Mouse (Mus musculus): ENCODE results near the gene Cln3. TPM values are rescaled to one million over a fixed set of nuclear protein-coding genes. Genes with fewer than 3 reads are reported as not detected.

Cln3 gene
- 11.9 and 12.6 TPM in 2 replicates for polyA plus RNA-seq (2015; fragmentation: Nextera tagmentation; extraction: Ambion mirVana)

DNA sequence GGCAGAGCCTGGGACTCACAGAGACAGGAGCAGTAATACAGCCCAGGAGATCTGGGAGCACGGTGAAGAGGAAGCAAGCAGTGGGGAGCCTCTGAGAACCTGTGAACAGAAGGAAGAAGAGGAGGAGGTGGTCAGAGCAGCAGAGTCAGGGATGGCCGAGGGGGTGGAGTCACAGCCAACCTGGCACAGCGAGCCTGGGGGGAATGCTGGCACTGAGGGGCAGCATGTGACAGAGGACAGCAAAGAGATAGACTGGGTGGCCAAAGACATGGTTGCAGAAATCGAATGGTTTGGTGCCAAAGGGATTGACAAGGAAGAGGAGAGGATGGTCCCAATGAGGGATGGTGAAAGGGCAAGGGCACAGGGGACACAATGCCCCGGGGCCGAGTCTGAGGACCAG is at the start of gene Cln3:
Gene Cln3, minus strand, starts transcription at position 101 of the 400 bp plus-strand sequence.
- Histone ChIP-seq H3K4me2 (peak within 1 kb of the TSS; percentile 89), H3K27ac (replicated peaks) (peak within 1 kb of the TSS; percentile 68), H3K4me1 (replicated peaks) (peaks cover 28% of the 10 kb centered on the region), H3K9ac (peak within 1 kb of the TSS; percentile 9; the same call in 1 of the 2 replicates), H3K4me3 (replicated peaks) (peak within 1 kb of the TSS; percentile 61), H3K9me3 (replicated peaks) (no peaks in the 10 kb centered on the region), H3K27me3 (peaks cover 15% of the 10 kb centered on the region; the same call in 1 of the 2 replicates), H3K36me3 (replicated peaks) (no peaks in the 10 kb centered on the region)
- 48% methylated on average over 6 of the region's 6 CpGs for WGBS (ENCODE audit: insufficient replicate concordance)
- ATAC-seq (ENCODE audit: insufficient read depth), result no peak

DNA sequence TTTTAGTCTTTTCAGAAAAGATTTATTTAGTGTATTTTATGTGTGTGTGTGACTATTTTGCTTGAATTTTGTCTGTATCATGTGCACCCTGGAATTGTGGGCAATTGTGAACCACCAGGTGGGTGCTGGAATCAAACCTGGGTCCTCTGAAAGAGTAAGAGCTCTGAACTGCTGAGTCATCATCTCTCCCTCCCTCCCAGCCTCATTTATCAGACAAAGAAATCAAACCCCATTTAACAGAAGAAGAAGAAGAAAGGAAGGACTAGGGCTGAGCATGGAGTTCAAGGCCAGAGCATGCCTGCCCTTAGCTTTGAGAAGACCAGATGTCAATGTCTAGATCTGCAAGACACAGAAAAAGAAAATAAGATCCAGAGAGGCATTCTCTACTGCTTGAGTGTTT is 49.8 kb upstream of the Cln3 start:
- Histone ChIP-seq H3K4me2 (no peak overlapping the region), H3K36me3 (replicated peaks) (no peaks in the 10 kb centered on the region), H3K27ac (replicated peaks) (no peak overlapping the region), H3K9me3 (replicated peaks) (no peaks in the 10 kb centered on the region), H3K4me3 (replicated peaks) (no peak overlapping the region), H3K9ac (no peak overlapping the region), H3K27me3 (no peaks in the 10 kb centered on the region), H3K4me1 (replicated peaks) (no peaks in the 10 kb centered on the region)
- no peak for ATAC-seq (ENCODE audit: insufficient read depth)

DNA sequence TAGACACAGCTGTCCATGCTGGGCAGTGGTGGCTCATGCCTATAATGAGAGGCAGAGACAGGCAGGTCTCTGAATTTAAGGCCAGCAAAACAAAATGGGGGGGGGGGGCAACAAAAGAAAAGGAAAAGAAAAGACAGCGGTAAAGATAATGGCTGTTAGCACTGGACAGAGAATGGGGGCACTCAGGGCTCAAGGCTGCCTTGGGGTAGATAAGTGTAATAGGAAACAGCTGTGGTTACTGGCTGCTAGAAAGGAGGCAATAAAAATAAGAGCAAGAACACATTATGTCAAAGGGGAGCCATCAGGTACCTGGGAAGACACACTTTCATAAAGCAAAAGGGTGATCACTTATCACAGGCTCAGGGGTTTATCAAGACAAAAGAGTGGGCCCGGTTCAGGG is 46.9 kb upstream of the Cln3 start:
- Histone ChIP-seq H3K9ac (no peak overlapping the region), H3K4me1 (replicated peaks) (no peaks in the 10 kb centered on the region), H3K4me3 (replicated peaks) (no peak overlapping the region), H3K27ac (replicated peaks) (no peak overlapping the region), H3K27me3 (no peaks in the 10 kb centered on the region), H3K9me3 (replicated peaks) (no peaks in the 10 kb centered on the region), H3K4me2 (no peak overlapping the region), H3K36me3 (replicated peaks) (no peaks in the 10 kb centered on the region)
- WGBS (ENCODE audit: insufficient replicate concordance), result 21% methylated on average over 2 of the region's 2 CpGs
- no peak for ATAC-seq (ENCODE audit: insufficient read depth)

DNA sequence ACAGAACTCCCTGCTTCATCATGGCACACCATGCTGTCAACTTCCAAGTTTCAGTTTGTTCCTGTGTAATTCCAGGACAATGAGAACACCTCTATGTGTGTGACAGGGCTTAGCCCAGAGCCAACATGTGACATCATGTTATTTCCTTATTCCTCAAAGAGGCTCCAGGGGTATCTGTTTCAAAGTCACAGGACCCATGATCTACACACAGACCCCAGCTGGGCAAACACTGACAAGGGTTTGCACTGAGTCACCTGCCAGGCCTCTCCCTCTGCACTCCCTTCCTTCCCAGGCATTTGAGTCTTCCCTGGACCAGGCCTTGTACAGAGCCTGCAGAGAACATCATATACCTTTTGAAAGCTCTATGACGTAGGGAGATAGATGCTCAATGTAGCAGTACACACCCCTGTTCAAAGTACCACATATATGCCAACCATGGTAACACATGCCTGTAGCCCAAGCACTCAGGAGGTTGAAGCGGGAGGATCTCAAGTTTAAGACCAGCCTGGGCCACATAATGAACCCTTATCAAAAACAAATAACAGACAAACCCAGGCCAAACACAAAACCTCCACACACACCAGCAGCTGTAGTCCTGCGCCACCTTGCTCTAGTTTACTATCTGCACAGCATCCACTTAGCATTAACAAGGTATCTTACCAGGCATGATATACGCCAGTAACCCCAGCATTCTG is 45.4 kb upstream of the Cln3 start, which contains the start of gene Nupr1:
Gene Nupr1, minus strand, starts transcription at position 38 of the 695 bp plus-strand sequence.
- ATAC-seq (ENCODE audit: insufficient read depth), result no peak
- H3K4me1 ChIP-seq (replicated peaks), result peaks cover 2% of the 10 kb centered on the region
- H3K4me2 ChIP-seq, result no peak within 1 kb of the TSS
- no peak within 1 kb of the TSS for H3K4me3 ChIP-seq (replicated peaks)
- H3K27me3 ChIP-seq, result no peaks in the 10 kb centered on the region
- H3K27ac ChIP-seq (replicated peaks), result no peak within 1 kb of the TSS
- H3K9ac ChIP-seq, result no peak within 1 kb of the TSS
- H3K9me3 ChIP-seq (replicated peaks), result no peaks in the 10 kb centered on the region
- WGBS (ENCODE audit: insufficient replicate concordance), result 63% methylated on average over 4 of the region's 4 CpGs
- no peaks in the 10 kb centered on the region for H3K36me3 ChIP-seq (replicated peaks)

DNA sequence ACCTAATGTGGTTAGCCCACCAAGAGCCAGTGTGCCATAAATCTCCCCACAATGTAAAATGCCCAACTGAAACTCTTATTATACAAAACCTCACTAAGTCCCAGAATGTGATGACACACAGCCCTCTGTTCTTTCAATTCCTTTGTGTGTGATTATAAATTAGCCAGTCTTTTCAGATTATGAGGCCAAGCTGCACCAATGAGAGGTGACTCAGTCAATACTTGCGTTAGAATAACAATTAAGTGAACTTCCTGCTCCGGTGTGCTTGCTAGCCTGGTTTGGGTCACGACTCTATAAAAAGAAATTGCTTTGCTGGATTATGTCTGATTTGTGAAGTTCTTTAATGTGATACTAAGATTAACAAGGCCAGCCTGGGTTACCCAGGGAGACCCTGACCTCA is 44.3 kb upstream of the Cln3 start:
- no peaks in the 10 kb centered on the region for H3K36me3 ChIP-seq (replicated peaks)
- no peak for ATAC-seq (ENCODE audit: insufficient read depth)
- no peak overlapping the region for H3K4me2 ChIP-seq
- H3K4me1 ChIP-seq (replicated peaks), result peaks cover 12% of the 10 kb centered on the region
- 44% methylated on average over 3 of the region's 3 CpGs for WGBS (ENCODE audit: insufficient replicate concordance)
- no peaks in the 10 kb centered on the region for H3K27me3 ChIP-seq
- no peak overlapping the region for H3K27ac ChIP-seq (replicated peaks)
- no peak overlapping the region for H3K4me3 ChIP-seq (replicated peaks)
- no peaks in the 10 kb centered on the region for H3K9me3 ChIP-seq (replicated peaks)
- no peak overlapping the region for H3K9ac ChIP-seq

DNA sequence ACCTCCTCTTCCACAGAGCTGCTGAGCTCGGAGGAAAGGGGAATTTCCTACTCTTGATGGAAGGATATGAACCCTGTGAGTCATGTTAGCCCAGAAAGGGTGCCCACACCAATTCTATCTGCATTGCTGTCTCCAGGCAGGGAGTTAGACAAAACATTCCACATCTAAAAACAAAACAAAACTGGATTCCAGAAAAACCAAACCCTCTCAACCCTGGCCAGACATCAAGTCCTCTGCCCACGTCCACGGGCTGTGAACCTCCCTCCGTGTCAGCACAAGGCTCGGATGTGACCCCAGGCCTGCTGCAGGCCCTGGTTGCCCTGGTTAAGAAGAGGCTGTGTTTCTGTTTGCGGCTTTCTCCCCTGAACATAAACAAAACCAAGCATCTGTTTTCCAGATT is 42.5 kb upstream of the Cln3 start:
- Histone ChIP-seq H3K4me3 (replicated peaks) (no peak overlapping the region), H3K27me3 (no peaks in the 10 kb centered on the region), H3K36me3 (replicated peaks) (no peaks in the 10 kb centered on the region), H3K4me2 (no peak overlapping the region), H3K27ac (replicated peaks) (no peak overlapping the region), H3K9me3 (replicated peaks) (no peaks in the 10 kb centered on the region), H3K9ac (no peak overlapping the region), H3K4me1 (replicated peaks) (peaks cover 29% of the 10 kb centered on the region)
- ATAC-seq (ENCODE audit: insufficient read depth), result no peak
- 59% methylated on average over 6 of the region's 6 CpGs for WGBS (ENCODE audit: insufficient replicate concordance)

DNA sequence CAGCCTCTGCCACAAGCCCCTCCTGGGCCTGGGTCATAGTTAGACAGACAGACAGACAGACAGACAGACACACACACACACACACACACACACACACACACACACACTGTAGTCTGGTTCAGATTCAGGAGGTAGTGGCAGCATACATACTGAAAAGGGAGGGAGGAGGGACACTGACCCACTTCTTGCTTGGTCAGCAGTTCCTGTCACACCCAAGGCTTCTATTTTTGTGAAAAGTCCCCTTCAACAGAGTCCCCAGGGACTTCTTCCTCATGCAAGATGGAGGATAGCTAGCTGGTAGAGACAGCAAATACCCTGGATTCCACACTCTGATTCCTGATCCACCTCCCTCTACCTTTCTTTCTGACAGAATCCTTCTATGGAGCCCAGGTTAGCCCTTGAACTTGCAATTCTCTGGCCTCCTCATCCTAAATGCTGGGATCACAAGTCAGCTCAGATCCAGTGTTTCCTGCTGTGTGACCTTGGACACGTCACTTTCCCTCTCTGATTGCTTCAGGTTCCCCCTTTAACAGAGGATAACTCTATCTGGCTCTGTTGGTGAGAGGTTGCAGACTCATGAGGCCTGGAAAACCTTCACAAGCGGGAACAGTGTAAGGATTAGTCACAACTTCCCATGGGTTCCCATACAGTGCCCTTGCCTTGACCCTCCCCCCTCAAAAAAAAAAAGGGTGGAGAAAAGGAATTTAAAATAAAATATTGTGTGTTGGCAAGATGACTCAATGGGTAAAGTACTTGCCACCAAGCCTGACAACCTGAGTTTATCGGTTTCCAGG is 40.4 kb upstream of the Cln3 start:
- H3K27me3 ChIP-seq, result no peaks in the 10 kb centered on the region
- no peak overlapping the region for H3K9ac ChIP-seq
- no peak overlapping the region for H3K27ac ChIP-seq (replicated peaks)
- H3K9me3 ChIP-seq (replicated peaks), result no peaks in the 10 kb centered on the region
- H3K36me3 ChIP-seq (replicated peaks), result no peaks in the 10 kb centered on the region
- WGBS (ENCODE audit: insufficient replicate concordance), result 66% methylated on average over 3 of the region's 3 CpGs
- H3K4me3 ChIP-seq (replicated peaks), result no peak overlapping the region
- ATAC-seq (ENCODE audit: insufficient read depth), result no peak
- peak overlapping the region; percentile 28; the same call in 1 of the 2 replicates for H3K4me2 ChIP-seq
- peaks cover 46% of the 10 kb centered on the region for H3K4me1 ChIP-seq (replicated peaks)

DNA sequence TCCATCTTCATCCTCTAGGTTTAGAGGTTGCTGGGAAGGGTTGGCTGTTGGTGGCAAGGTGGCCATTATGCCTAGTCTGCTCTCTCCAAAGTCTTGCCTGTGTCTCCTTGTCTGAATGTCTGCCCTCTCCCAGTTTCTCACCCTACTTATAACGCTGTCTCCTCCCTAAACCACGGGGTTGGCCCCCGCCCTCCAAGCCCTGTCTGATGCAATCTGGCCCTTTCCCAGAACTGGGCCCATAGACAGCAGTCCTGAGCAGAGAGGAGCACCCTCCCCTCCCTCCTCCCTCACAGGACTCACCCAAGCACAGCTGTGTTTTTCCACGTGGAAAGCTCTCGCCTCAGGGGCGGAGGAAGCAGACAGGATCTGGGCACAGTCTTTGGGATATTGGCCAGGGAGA is 39.8 kb upstream of the Cln3 start:
- H3K27ac ChIP-seq (replicated peaks), result no peak overlapping the region
- H3K4me1 ChIP-seq (replicated peaks), result peaks cover 50% of the 10 kb centered on the region
- H3K36me3 ChIP-seq (replicated peaks), result no peaks in the 10 kb centered on the region
- H3K9me3 ChIP-seq (replicated peaks), result no peaks in the 10 kb centered on the region
- H3K4me2 ChIP-seq, result peak overlapping the region; percentile 28; the same call in 1 of the 2 replicates
- WGBS (ENCODE audit: insufficient replicate concordance), result 7% methylated on average over 6 of the region's 6 CpGs
- H3K27me3 ChIP-seq, result no peaks in the 10 kb centered on the region
- H3K9ac ChIP-seq, result no peak overlapping the region
- H3K4me3 ChIP-seq (replicated peaks), result no peak overlapping the region; the same call in 1 of the 2 replicates
- ATAC-seq (ENCODE audit: insufficient read depth), result peak; percentile 75

DNA sequence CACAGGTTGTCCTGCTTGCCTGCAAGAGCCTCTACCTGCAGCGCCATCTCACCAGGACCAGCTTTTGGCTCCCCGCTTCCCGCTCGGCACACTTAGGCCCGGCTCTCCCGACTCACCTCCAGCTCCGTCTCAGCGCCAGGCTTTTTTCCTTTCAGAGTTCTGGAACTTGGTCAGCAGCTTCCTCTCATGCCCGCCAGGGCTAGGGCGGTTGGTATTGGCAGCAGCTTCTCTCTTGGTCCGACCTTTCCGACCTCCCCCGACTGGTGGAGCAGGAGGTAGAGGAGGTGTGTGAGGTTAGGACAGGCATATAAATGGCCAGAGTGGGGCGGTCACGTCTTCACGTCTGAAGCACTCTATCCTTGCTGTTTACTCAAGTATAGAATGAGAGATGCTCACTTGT is 39.2 kb upstream of the Cln3 start:
- peak overlapping the region; percentile 28; the same call in 1 of the 2 replicates for H3K4me2 ChIP-seq
- peaks cover 50% of the 10 kb centered on the region for H3K4me1 ChIP-seq (replicated peaks)
- H3K27me3 ChIP-seq, result no peaks in the 10 kb centered on the region
- no peak for ATAC-seq (ENCODE audit: insufficient read depth)
- H3K9me3 ChIP-seq (replicated peaks), result no peaks in the 10 kb centered on the region
- no peak overlapping the region for H3K9ac ChIP-seq
- 73% methylated on average over 16 of the region's 16 CpGs for WGBS (ENCODE audit: insufficient replicate concordance)
- H3K36me3 ChIP-seq (replicated peaks), result no peaks in the 10 kb centered on the region
- no peak overlapping the region; the same call in 1 of the 2 replicates for H3K4me3 ChIP-seq (replicated peaks)
- no peak overlapping the region for H3K27ac ChIP-seq (replicated peaks)

DNA sequence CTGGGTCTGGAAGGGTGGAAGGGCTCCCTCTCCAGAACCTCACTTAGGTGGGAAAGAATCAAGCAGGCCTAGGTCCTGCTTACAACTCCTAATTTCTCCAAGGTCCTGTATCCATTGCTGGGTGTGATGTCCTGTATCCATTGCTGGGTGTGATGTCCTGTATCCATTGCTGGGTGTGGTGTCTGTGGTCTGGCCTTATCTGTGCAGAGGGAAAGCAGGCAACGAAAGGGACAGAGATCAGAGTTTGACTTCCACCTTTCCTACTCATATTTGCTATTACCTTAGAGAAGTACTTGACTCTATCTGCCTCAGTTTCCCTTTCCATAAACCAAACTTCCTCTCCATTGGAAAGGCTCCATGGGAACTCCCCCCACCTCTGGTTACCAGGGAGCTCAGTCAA is 37.8 kb upstream of the Cln3 start:
- H3K4me1 ChIP-seq (replicated peaks), result peaks cover 50% of the 10 kb centered on the region
- no peak for ATAC-seq (ENCODE audit: insufficient read depth)

More for the DNA sequence above, 37.8 kb upstream of the Cln3 start:
- Histone ChIP-seq H3K9ac (no peak overlapping the region), H3K27ac (replicated peaks) (no peak overlapping the region), H3K4me2 (no peak overlapping the region), H3K9me3 (replicated peaks) (no peaks in the 10 kb centered on the region), H3K4me3 (replicated peaks) (no peak overlapping the region), H3K27me3 (no peaks in the 10 kb centered on the region), H3K36me3 (replicated peaks) (no peaks in the 10 kb centered on the region)
- 16% methylated on average over 1 of the region's 1 CpGs for WGBS (ENCODE audit: insufficient replicate concordance)
